Mouse (Mus musculus) liver, adult 2 months (tissue): Measurements from ENCODE around the gene Ifna5.

Experiments used
- CTCF ChIP-seq: fragments of 200-500 bp; IDR thresholded peaks from 2 replicates; pipeline ENCODE4 v1.5.1; 2011; ENCODE audit warnings: low read depth, low read length, control low read depth
- POLR2A ChIP-seq: fragments of 200-500 bp; IDR thresholded peaks from 2 replicates; pipeline ENCODE4 v1.6.1; 2011; ENCODE audit warnings: low read length, control low read depth; ENCODE audit not compliant: insufficient read depth; ENCODE audit errors: extremely low read depth

GRCm38 (mm10) chr4:88838828-88839227 lies 3.5 kb downstream of the Ifna5 start:
- TF ChIP-seq CTCF (no peak), POLR2A (no peak)
